Comparison of ENCODE assay signal across 12 mouse cellular contexts in the genomic region with DNA sequence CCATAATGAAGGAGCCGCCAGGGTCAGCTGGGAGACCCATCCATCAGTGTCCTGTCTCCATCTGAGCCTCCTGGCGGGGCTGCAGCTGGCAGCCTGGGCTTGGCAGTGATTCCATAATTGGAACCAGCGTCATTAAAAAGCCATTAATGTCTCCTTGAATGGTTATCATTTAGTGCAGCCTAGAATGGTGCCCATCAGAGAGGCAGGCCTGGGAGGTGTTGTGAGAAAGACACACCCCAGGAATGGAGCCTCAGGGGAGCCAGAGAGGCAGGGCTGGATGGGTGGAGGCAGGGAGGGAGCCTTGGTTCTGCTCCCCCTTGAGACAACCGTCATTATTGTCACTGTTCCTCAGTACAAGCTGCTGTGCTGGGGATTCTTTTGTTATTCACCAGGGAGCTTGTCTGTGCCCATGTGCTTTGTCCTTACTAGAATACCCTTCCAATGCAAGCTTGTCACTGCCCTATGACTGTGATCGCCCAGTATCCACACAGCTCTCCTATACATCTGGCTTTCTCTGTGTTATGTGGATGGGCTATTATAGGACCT.
DNase-seq lines count a peak whose midpoint lies in the region; ATAC-seq and TF ChIP-seq lines count a peak whose summit lies in the region.
"Had no signal": no experiment of that assay in that cellular context is flagged by ENCODE, and none has a peak within 500 bp of the region (broad histone marks: within the 10 kb centered on the region; RNA-seq: fewer than 3 reads in every experiment).

No protein-coding gene starts in this region.

- H3K4me3 ChIP-seq in kidney, embryonic 14.5 days (ENCODE audit: low read length): no peak overlapping the region
- no peak overlapping the region for H3K4me3 ChIP-seq in embryonic facial prominence, embryonic 14.5 days (ENCODE audit: low read depth, low read length)
- H3K4me3 ChIP-seq in neural tube, embryonic 11.5 days (ENCODE audit: low read depth, low read length): no peak overlapping the region
- H3K4me3 ChIP-seq in heart, embryonic 10.5 days: no peak overlapping the region
- H3K4me3 ChIP-seq in stomach, postnatal 0 days (ENCODE audit: low read depth, low read length): no peak overlapping the region
- H3K4me3 ChIP-seq: embryonic facial prominence, embryonic 13.5 days; limb, embryonic 13.5 days had no signal

- H3K27ac ChIP-seq in kidney, embryonic 14.5 days (ENCODE audit: low read depth, low read length): no peak overlapping the region
- no peak overlapping the region for H3K27ac ChIP-seq in embryonic facial prominence, embryonic 14.5 days (replicated peaks; ENCODE audit: low read depth, low read length)
- 0 out of 2 replicates have a peak overlapping the region, but pooled peaks have one; percentile 7 for H3K27ac ChIP-seq in neural tube, embryonic 11.5 days (ENCODE audit: low read depth, low read length)
- H3K27ac ChIP-seq in heart, embryonic 10.5 days: no peak overlapping the region
- H3K27ac ChIP-seq in stomach, postnatal 0 days (replicated peaks): no peak overlapping the region
- H3K27ac ChIP-seq: embryonic facial prominence, embryonic 13.5 days; limb, embryonic 13.5 days had no signal

- peaks cover 12% of the 10 kb centered on the region for H3K27me3 ChIP-seq in kidney, embryonic 14.5 days (ENCODE audit: control insufficient read depth, insufficient read depth, low read length)
- peaks cover 9% of the 10 kb centered on the region for H3K27me3 ChIP-seq in embryonic facial prominence, embryonic 14.5 days (replicated peaks; ENCODE audit: control insufficient read depth, insufficient read depth, low read length)
- 0 out of 2 replicates have a peak, but pooled peaks cover 4% of the 10 kb centered on the region for H3K27me3 ChIP-seq in neural tube, embryonic 11.5 days (ENCODE audit: control insufficient read depth, insufficient read depth, low read length)
- H3K27me3 ChIP-seq in heart, embryonic 10.5 days (ENCODE audit: insufficient read depth, poor library complexity, severe bottlenecking): peaks cover 36% of the 10 kb centered on the region
- no peaks in the 10 kb centered on the region for H3K27me3 ChIP-seq in stomach, postnatal 0 days (ENCODE audit: control insufficient read depth, insufficient read depth, low read length)

- H3K9ac ChIP-seq in kidney, embryonic 14.5 days (ENCODE audit: low read depth, low read length): no peak overlapping the region
- no peak overlapping the region for H3K9ac ChIP-seq in embryonic facial prominence, embryonic 14.5 days (ENCODE audit: low read depth, low read length)
- H3K9ac ChIP-seq in neural tube, embryonic 11.5 days (ENCODE audit: low read length): no peak overlapping the region
- no peak overlapping the region for H3K9ac ChIP-seq in stomach, postnatal 0 days (ENCODE audit: low read length)
- H3K9ac ChIP-seq: embryonic facial prominence, embryonic 13.5 days; limb, embryonic 13.5 days had no signal

- 0 out of 2 replicates have a peak, but pooled peaks have one; percentile 24 for ATAC-seq in kidney, embryonic 14.5 days (ENCODE audit: low FRiP score, low TSS enrichment)
- ATAC-seq in embryonic facial prominence, embryonic 14.5 days (ENCODE audit: low read depth): peak; percentile 59
- ATAC-seq in neural tube, embryonic 11.5 days (ENCODE audit: insufficient read depth, low FRiP score, low TSS enrichment): peak; percentile 51
- no peak for ATAC-seq in stomach, postnatal 0 days (ENCODE audit: low FRiP score, low TSS enrichment)

- H3K4me2 ChIP-seq in kidney, embryonic 14.5 days (replicated peaks; ENCODE audit: low read depth, low read length): no peak overlapping the region
- no peak overlapping the region for H3K4me2 ChIP-seq in embryonic facial prominence, embryonic 14.5 days (ENCODE audit: low read depth, low read length)
- H3K4me2 ChIP-seq in neural tube, embryonic 11.5 days (ENCODE audit: low read depth): no peak overlapping the region
- H3K4me2 ChIP-seq in stomach, postnatal 0 days (replicated peaks; ENCODE audit: low read depth): no peak overlapping the region
- H3K4me2 ChIP-seq: embryonic facial prominence, embryonic 13.5 days; limb, embryonic 13.5 days had no signal

- no peaks in the 10 kb centered on the region for H3K4me1 ChIP-seq in kidney, embryonic 14.5 days (ENCODE audit: control insufficient read depth, insufficient read depth, low read length)
- H3K4me1 ChIP-seq in embryonic facial prominence, embryonic 14.5 days (ENCODE audit: control insufficient read depth, insufficient read depth, low read length): no peaks in the 10 kb centered on the region
- peaks cover 19% of the 10 kb centered on the region for H3K4me1 ChIP-seq in neural tube, embryonic 11.5 days (ENCODE audit: control insufficient read depth, insufficient read depth, low read length)
- H3K4me1 ChIP-seq in heart, embryonic 10.5 days: no peaks in the 10 kb centered on the region
- no peaks in the 10 kb centered on the region for H3K4me1 ChIP-seq in stomach, postnatal 0 days (replicated peaks; ENCODE audit: control insufficient read depth, insufficient read depth)

- WGBS in kidney, embryonic 14.5 days: 46% methylated on average over 5 of the region's 5 CpGs
- 42% methylated on average over 5 of the region's 5 CpGs for WGBS in embryonic facial prominence, embryonic 14.5 days
- 10% methylated on average over 5 of the region's 5 CpGs for WGBS in neural tube, embryonic 11.5 days
- WGBS in heart, embryonic 10.5 days: 46% methylated on average over 5 of the region's 5 CpGs
- WGBS in stomach, postnatal 0 days: 36% methylated on average over 5 of the region's 5 CpGs

- TF ChIP-seq EP300 in stomach, postnatal 0 days (optimal IDR thresholded peaks at IDR 0.05): no peak

- no peak for TF ChIP-seq CTCF in stomach, postnatal 0 days (IDR thresholded peaks at IDR 0.05; ENCODE audit: low read depth)

- H3K36me3 ChIP-seq in kidney, embryonic 14.5 days (ENCODE audit: control insufficient read depth, insufficient read depth, low read length): no peaks in the 10 kb centered on the region
- no peaks in the 10 kb centered on the region for H3K36me3 ChIP-seq in embryonic facial prominence, embryonic 14.5 days (ENCODE audit: control insufficient read depth, insufficient read depth, low read length)
- no peaks in the 10 kb centered on the region for H3K36me3 ChIP-seq in neural tube, embryonic 11.5 days (ENCODE audit: control insufficient read depth, insufficient read depth, low read length)
- no peaks in the 10 kb centered on the region for H3K36me3 ChIP-seq in heart, embryonic 10.5 days
- H3K36me3 ChIP-seq in stomach, postnatal 0 days (ENCODE audit: control insufficient read depth, insufficient read depth, low read length): no peaks in the 10 kb centered on the region
- H3K36me3 ChIP-seq: embryonic facial prominence, embryonic 13.5 days; limb, embryonic 13.5 days had no signal

- no peaks in the 10 kb centered on the region for H3K9me3 ChIP-seq in kidney, embryonic 14.5 days (ENCODE audit: control insufficient read depth, low read length)
- no peaks in the 10 kb centered on the region for H3K9me3 ChIP-seq in embryonic facial prominence, embryonic 14.5 days (ENCODE audit: control insufficient read depth, low read length)
- H3K9me3 ChIP-seq in neural tube, embryonic 11.5 days (ENCODE audit: control insufficient read depth, low read length): no peaks in the 10 kb centered on the region
- no peaks in the 10 kb centered on the region for H3K9me3 ChIP-seq in heart, embryonic 10.5 days
- H3K9me3 ChIP-seq in stomach, postnatal 0 days (ENCODE audit: control insufficient read depth, low read length): no peaks in the 10 kb centered on the region
- H3K9me3 ChIP-seq: embryonic facial prominence, embryonic 13.5 days; limb, embryonic 13.5 days had no signal

- no peak for DNase-seq in kidney, postnatal 36 days
- DNase-seq in embryonic facial prominence, embryonic 14.5 days (ENCODE audit: low spot score): peak; percentile 45
- DNase-seq in forelimb bud, embryonic 11.5 days (ENCODE audit: low read depth, low spot score): peak; percentile 4
- peak; percentile 79 for DNase-seq in neural tube, embryonic 11.5 days (ENCODE audit: low spot score)
- DNase-seq in heart, embryonic 10.5 days (ENCODE audit: low spot score): no peak
- DNase-seq in stomach, postnatal 0 days (ENCODE audit: low spot score): no peak
- DNase-seq in lung, postnatal 10 days: no peak
- DNase-seq: lung, postnatal 36 days; thymus, adult 2 months had no signal

Comparison
In these comparisons a context has a peak if more than half of its experiments do, and no peak if none do; other contexts are left out.
1. DNase-seq: peak in embryonic facial prominence, embryonic 14.5 days (single experiment), forelimb bud, embryonic 11.5 days (single experiment) and neural tube, embryonic 11.5 days (single experiment); none in kidney, postnatal 36 days (0 of 2), heart, embryonic 10.5 days (single experiment), stomach, postnatal 0 days (single experiment) and lung, postnatal 10 days (single experiment).